Mouse (Mus musculus) CH12.LX (cell line): Measurements from ENCODE around the gene Sec24c. TPM values are rescaled to one million over a fixed set of nuclear protein-coding genes. Genes with fewer than 3 reads are reported as not detected.
A peak's percentile ranks its signal among the peaks of the same experiment; 100 is the strongest.

Source experiments
- DNase-seq: peaks from one replicate; pipeline ENCODE4 v3.0.0-alpha.2; 2013; ENCODE audit errors: extremely low read depth
- H3K27ac ChIP-seq: 2 replicates; pipeline ENCODE4 v1.5.1; 2012; ENCODE audit warnings: low read depth, mild to moderate bottlenecking, control low read depth, moderate library complexity; ENCODE audit not compliant: insufficient read depth
- H3K27me3 ChIP-seq: replicated peaks from 2 replicates; pipeline ENCODE3; 2012; ENCODE audit warnings: inconsistent platforms
- H3K36me3 ChIP-seq, 2 experiments: replicated peaks in 1 of 2; 2 replicates each; pipeline versions ENCODE3 to v1.6.1; 2012; ENCODE audit warnings: inconsistent platforms in 1 of 2, low read length in 1 of 2, mild to moderate bottlenecking in 1 of 2, mixed read lengths in 1 of 2, moderate library complexity in 1 of 2; ENCODE audit not compliant: control insufficient read depth in 1 of 2, insufficient read depth in 1 of 2
- H3K4me1 ChIP-seq, 2 experiments: 2 replicates each; pipeline ENCODE4 v1.6.1; 2012; ENCODE audit warnings: inconsistent platforms in 1 of 2, moderate library complexity in 1 of 2; ENCODE audit not compliant: insufficient read depth in 2 of 2, control insufficient read depth in 1 of 2
- H3K4me2 ChIP-seq: 2 replicates; pipeline ENCODE4 v1.6.1; 2012; ENCODE audit warnings: low read depth, mild to moderate bottlenecking, control low read depth; ENCODE audit not compliant: poor library complexity, insufficient read depth, severe bottlenecking
- H3K4me3 ChIP-seq, 3 experiments: fragments of 150-350 bp in 1 of 3; sonication (generic) in 1 of 3; replicated peaks in 1 of 3; 2 replicates each; pipeline versions ENCODE3 to v1.5.1; 2011 to 2012; ENCODE audit warnings: low read depth in 2 of 3, low read length in 2 of 3, mild to moderate bottlenecking in 2 of 3, moderate library complexity in 2 of 3, control low read depth in 1 of 3, improper control_type of control experiment in 1 of 3, inconsistent platforms in 1 of 3, mixed read lengths in 1 of 3; ENCODE audit not compliant: poor library complexity in 1 of 3
- H3K79me2 ChIP-seq: replicated peaks from 2 replicates; pipeline ENCODE4 v1.6.1; 2012; ENCODE audit warnings: mild to moderate bottlenecking, moderate library complexity; ENCODE audit not compliant: control insufficient read depth, poor library complexity, insufficient read depth, severe bottlenecking; ENCODE audit errors: extremely low read depth
- H3K9ac ChIP-seq: 2 replicates; pipeline ENCODE4 v1.6.1; 2012; ENCODE audit warnings: low read depth, mild to moderate bottlenecking, control low read depth, moderate library complexity; ENCODE audit not compliant: insufficient read depth
- H3K9me3 ChIP-seq: replicated peaks from 2 replicates; pipeline ENCODE3; 2012; ENCODE audit warnings: low read length, inconsistent platforms, mixed read lengths
- BHLHE40 ChIP-seq: IDR thresholded peaks from 2 replicates; pipeline ENCODE4 v1.6.1; 2011; ENCODE audit warnings: mild to moderate bottlenecking, low read depth, low read length, improper control_type of control experiment
- CHD2 ChIP-seq: IDR thresholded peaks from 2 replicates; pipeline ENCODE4 v1.6.1; 2011; ENCODE audit warnings: low read length, improper control_type of control experiment
- E2F4 ChIP-seq: IDR thresholded peaks from 2 replicates; pipeline ENCODE4 v1.6.1; 2011; ENCODE audit warnings: low read depth, low read length, improper control_type of control experiment; ENCODE audit not compliant: insufficient replicate concordance
- ELF1 ChIP-seq: IDR thresholded peaks from 2 replicates; pipeline ENCODE4 v1.6.1; 2014; ENCODE audit warnings: low read depth, mild to moderate bottlenecking, inconsistent platforms, low read length, improper control_type of control experiment
- EP300 ChIP-seq: IDR thresholded peaks from 2 replicates; pipeline ENCODE4 v1.6.1; 2011; ENCODE audit warnings: low read length, improper control_type of control experiment
- GABPA ChIP-seq: IDR thresholded peaks from 2 replicates; pipeline ENCODE4 v1.6.1; 2012; ENCODE audit warnings: low read depth, low read length, improper control_type of control experiment, inconsistent platforms; ENCODE audit not compliant: insufficient replicate concordance
- JUN ChIP-seq: IDR thresholded peaks from 2 replicates; pipeline ENCODE4 v1.6.1; 2011; ENCODE audit warnings: low read depth, mild to moderate bottlenecking, low read length, improper control_type of control experiment, moderate library complexity; ENCODE audit not compliant: insufficient read depth
- MAZ ChIP-seq: IDR thresholded peaks from 2 replicates; pipeline ENCODE4 v1.6.1; 2012; ENCODE audit warnings: low read depth, mild to moderate bottlenecking, inconsistent platforms, low read length, improper control_type of control experiment, moderate library complexity
- MEF2A ChIP-seq: IDR thresholded peaks from 2 replicates; pipeline ENCODE4 v1.6.1; 2014; ENCODE audit warnings: low read depth, mild to moderate bottlenecking, inconsistent platforms, low read length, improper control_type of control experiment, borderline replicate concordance
- PAX5 ChIP-seq: IDR thresholded peaks from 2 replicates; pipeline ENCODE4 v1.6.1; 2012; ENCODE audit warnings: low read length, inconsistent platforms, mixed read lengths
- RCOR1 ChIP-seq: conservative IDR thresholded peaks from 2 replicates; pipeline ENCODE4 v1.6.1; 2012; ENCODE audit warnings: low read depth, mild to moderate bottlenecking, inconsistent platforms, low read length, improper control_type of control experiment
- SIN3A ChIP-seq: IDR thresholded peaks from 2 replicates; pipeline ENCODE4 v1.6.1; 2012; ENCODE audit warnings: low read length, improper control_type of control experiment, inconsistent platforms
- TBP ChIP-seq: conservative IDR thresholded peaks from 2 replicates; pipeline ENCODE4 v1.6.1; 2011; ENCODE audit warnings: low read depth, low read length, improper control_type of control experiment
- TCF12 ChIP-seq: IDR thresholded peaks from 2 replicates; pipeline ENCODE4 v1.6.1; 2014; ENCODE audit warnings: low read depth, mild to moderate bottlenecking, inconsistent platforms, low read length, improper control_type of control experiment
- UBTF ChIP-seq: IDR thresholded peaks from 2 replicates; pipeline ENCODE4 v1.6.1; 2012; ENCODE audit warnings: low read depth, mild to moderate bottlenecking, inconsistent platforms, low read length, improper control_type of control experiment, moderate library complexity
- USF1 ChIP-seq: IDR thresholded peaks from 2 replicates; pipeline ENCODE4 v1.6.1; 2014; ENCODE audit warnings: low read depth, mild to moderate bottlenecking, inconsistent platforms, low read length, improper control_type of control experiment
- USF2 ChIP-seq: conservative IDR thresholded peaks from 2 replicates; pipeline ENCODE4 v1.6.1; 2011; ENCODE audit warnings: low read depth, low read length, improper control_type of control experiment
- ZC3H11A ChIP-seq: IDR thresholded peaks from 2 replicates; pipeline ENCODE4 v1.6.1; 2012; ENCODE audit warnings: low read depth, mild to moderate bottlenecking, inconsistent platforms, low read length, improper control_type of control experiment
- ZMIZ1 ChIP-seq: IDR thresholded peaks from 2 replicates; pipeline ENCODE4 v1.6.1; 2012; ENCODE audit warnings: low read depth, mild to moderate bottlenecking, inconsistent platforms, low read length, improper control_type of control experiment
- dilution Hi-C: fragments of 300-500 bp; cut with MboI; formaldehyde crosslinking; loops from 2 replicates; pipeline ENCODE4 v1.14.3; 2020; ENCODE audit warnings: low sequenced_read_pairs; ENCODE audit not compliant: extremely low pct_unique_long_range_greater_than_20kb, extremely low pct_ligation_motif_present
- in situ Hi-C: fragments of 300-500 bp; cut with MboI; formaldehyde crosslinking; loops from 3 replicates; pipeline ENCODE4 v1.14.3; 2019; ENCODE audit warnings: low sequenced_read_pairs, low pct_ligation_motif_present, low pct_unique_long_range_greater_than_20kb, mixed read lengths
- polyA plus RNA-seq: library from polyadenylated mRNA; unstranded; fragments of >175 nt; gene quantifications from 2 replicates; pipeline ENCODE4 v1.2.1, GENCODE M21; 2012; ENCODE audit warnings: low read depth; ENCODE audit not compliant: insufficient read length
- total RNA-seq, 2 experiments: library from RNA; depleted of rRNA; stranded (reverse); fragments of 300-350 nt in 1 of 2; fragments of >200 nt in 1 of 2; gene quantifications; 2 replicates each; pipeline ENCODE4 v1.2.3; 2012 to 2014

Gene Sec24c
- total and polyA plus RNA-seq, 3 experiments = 51.2 to 122 (median 95.9) TPM

GRCm38 (mm10) chr14:20707201-20708190 is 33.4 kb downstream of the Sec24c start, which contains the start of gene Zswim8 (continued):
- no peak for TF ChIP-seq E2F4

GRCm38 (mm10) chr14:20708239-20708638 is 34.1 kb downstream of the Sec24c start:
- Histone ChIP-seq H3K27me3 (no peaks in the 10 kb centered on the region), H3K4me1 (peaks cover 0 to 33% of the 10 kb centered on the region in 2 experiments; a peak in 2 of 4 replicates), H3K27ac (no peak overlapping the region), H3K9ac (peak overlapping the region; percentile 83), H3K4me2 (peak overlapping the region; percentile 64), H3K79me2 (peaks cover 15% of the 10 kb centered on the region), H3K9me3 (no peaks in the 10 kb centered on the region), H3K4me3 (peak overlapping the region; percentile 81 to 87 (median 84)), H3K36me3 (peaks cover 36 to 53% of the 10 kb centered on the region in 2 experiments)
- in situ Hi-C loops (no loop called here), dilution Hi-C loops (no loop called here)
- TF ChIP-seq EP300 (no peak), USF2 (peak; percentile 61), UBTF (0 out of 2 replicates have a peak, but pooled peaks have one; percentile 14), ZC3H11A (no peak), BHLHE40 (peak; percentile 76), SIN3A (peak; percentile 70; the same call in 1 of the 2 replicates), USF1 (peak; percentile 41; the same call in 1 of the 2 replicates)
- DNase-seq = no peak

- no peak overlapping the region for H3K27ac ChIP-seq
- in situ Hi-C loops = no loop called here
- H3K4me3 ChIP-seq = no peak overlapping the region
- dilution Hi-C loops = no loop called here
- H3K27me3 ChIP-seq = no peaks in the 10 kb centered on the region
- no peak for DNase-seq
- no peaks in the 10 kb centered on the region for H3K9me3 ChIP-seq
- TF ChIP-seq ZMIZ1 (no peak), ZC3H11A (no peak), TCF12 (no peak), CHD2 (no peak), GABPA (no peak), SIN3A (no peak), ELF1 (no peak), TBP (no peak), MAZ (no peak), MEF2A (no peak), PAX5 (no peak), RCOR1 (no peak), JUN (no peak)
- H3K36me3 ChIP-seq = peaks cover 80 to 92% of the 10 kb centered on the region in 2 experiments
- no peak overlapping the region for H3K9ac ChIP-seq
- no peak overlapping the region for H3K4me2 ChIP-seq
- no peaks in the 10 kb centered on the region; the same call in 1 of the 2 replicates for H3K79me2 ChIP-seq
- peaks cover 0 to 10% of the 10 kb centered on the region in 2 experiments; a peak in 2 of 4 replicates for H3K4me1 ChIP-seq
Observed at GRCm38 (mm10) chr14:20713832-20714231, 39.7 kb downstream of the Sec24c start.
